Mouse (Mus musculus): ENCODE measurements around the gene Klhl33.
A peak's percentile ranks its signal among the peaks of the same experiment; 100 is the strongest.
"Not testable (repeated sequence)": the region's sequence is repeated elsewhere in the genome, so short reads cannot be mapped to it uniquely, and the experiment has no call there.

The Klhl33 gene

GRCm38 (mm10) chr14:50897374-50897765, at the start of gene Klhl33:
Klhl33 (minus strand) TSS chr14:50897507.
- peak; percentile 55 for DNase-seq

GRCm38 (mm10) chr14:50945526-50945925, 48.2 kb upstream of the Klhl33 start:
- DNase-seq: not testable (repeated sequence)

GRCm38 (mm10) chr14:50945081-50945480, 47.8 kb upstream of the Klhl33 start:
- DNase-seq: not testable (repeated sequence)

GRCm38 (mm10) chr14:50944668-50945033, 47.3 kb upstream of the Klhl33 start:
- not testable (repeated sequence) for DNase-seq

GRCm38 (mm10) chr14:50943932-50944667, 46.8 kb upstream of the Klhl33 start, which contains the start of gene Gm49342:
Gm49342 (plus strand) TSS chr14:50944517.
- peak; percentile 93 for DNase-seq

GRCm38 (mm10) chr14:50938940-50939339, 41.6 kb upstream of the Klhl33 start:
- no peak for DNase-seq

- DNase-seq: no peak
Measured at GRCm38 (mm10) chr14:50938119-50938908, 41.0 kb upstream of the Klhl33 start.

- no peak for DNase-seq
Measured at GRCm38 (mm10) chr14:50936649-50937048, 39.3 kb upstream of the Klhl33 start.

GRCm38 (mm10) chr14:50931493-50932020, 34.2 kb upstream of the Klhl33 start:
- DNase-seq: no peak

GRCm38 (mm10) chr14:50930754-50931492, 33.6 kb upstream of the Klhl33 start, which contains the start of the genes Pip4p1 and Pnp:
Pip4p1 (minus strand) TSS chr14:50930856.
Pnp (plus strand) TSS chr14:50931082.
- DNase-seq: peak; percentile 99

GRCm38 (mm10) chr14:50930377-50930753, 33.1 kb upstream of the Klhl33 start:
- no peak for DNase-seq

- DNase-seq: no peak
Measured at GRCm38 (mm10) chr14:50929951-50930350, 32.6 kb upstream of the Klhl33 start.

GRCm38 (mm10) chr14:50927366-50927765, 30.1 kb upstream of the Klhl33 start:
- DNase-seq: no peak

- DNase-seq: no peak
Measured at GRCm38 (mm10) chr14:50925111-50925920, 28.0 kb upstream of the Klhl33 start.

GRCm38 (mm10) chr14:50924281-50925064, 27.2 kb upstream of the Klhl33 start, which contains the start of the genes Osgep and Apex1:
Osgep (minus strand) TSS chr14:50924893.
Apex1 (plus strand) TSS chr14:50924968.
- DNase-seq: peak; percentile 96

GRCm38 (mm10) chr14:50923437-50923836, 26.1 kb upstream of the Klhl33 start:
- DNase-seq: not testable (repeated sequence)

GRCm38 (mm10) chr14:50911356-50911755, 14.0 kb upstream of the Klhl33 start:
- DNase-seq: no peak

- DNase-seq: no peak
Measured at GRCm38 (mm10) chr14:50908126-50908525, 10.8 kb upstream of the Klhl33 start.

GRCm38 (mm10) chr14:50905327-50905726, 8.0 kb upstream of the Klhl33 start:
- not testable (repeated sequence) for DNase-seq

GRCm38 (mm10) chr14:50904828-50905129, 7.5 kb upstream of the Klhl33 start:
- no peak for DNase-seq
